Mouse (Mus musculus) urinary bladder, postnatal 14 days (tissue): ENCODE results near the gene Lsm2.
"Not testable (repeated sequence)": the region's sequence is repeated elsewhere in the genome, so short reads cannot be mapped to it uniquely, and the experiment has no call there.

Experiments used
- DNase-seq: peaks from one replicate; pipeline ENCODE4 v3.0.0; 2021; ENCODE audit warnings: low spot score

Lsm2 gene

GRCm38 (mm10) chr17:35032323-35032870 is 50.7 kb downstream of the Lsm2 start:
- DNase-seq: no peak

DNA sequence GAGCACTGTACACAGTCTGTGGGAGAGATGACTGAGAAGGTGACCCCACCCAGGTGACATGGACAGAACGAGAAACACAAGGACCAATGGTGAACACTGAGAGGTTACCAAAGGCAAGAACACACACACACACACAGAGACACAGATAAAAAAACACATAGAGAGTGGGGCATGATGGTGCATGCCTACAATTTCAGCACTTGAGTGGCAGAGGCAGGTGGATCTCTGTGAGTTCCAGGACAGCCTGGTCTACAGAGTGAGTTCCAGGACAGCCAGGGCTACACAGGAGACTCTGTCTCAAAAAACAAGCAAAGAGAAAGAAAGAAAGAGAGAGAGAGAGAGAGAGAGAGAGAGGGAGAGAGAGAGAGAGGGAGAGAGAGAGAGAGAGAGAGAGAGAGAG is 52.0 kb downstream of the Lsm2 start:
- not testable (repeated sequence) for DNase-seq

DNA sequence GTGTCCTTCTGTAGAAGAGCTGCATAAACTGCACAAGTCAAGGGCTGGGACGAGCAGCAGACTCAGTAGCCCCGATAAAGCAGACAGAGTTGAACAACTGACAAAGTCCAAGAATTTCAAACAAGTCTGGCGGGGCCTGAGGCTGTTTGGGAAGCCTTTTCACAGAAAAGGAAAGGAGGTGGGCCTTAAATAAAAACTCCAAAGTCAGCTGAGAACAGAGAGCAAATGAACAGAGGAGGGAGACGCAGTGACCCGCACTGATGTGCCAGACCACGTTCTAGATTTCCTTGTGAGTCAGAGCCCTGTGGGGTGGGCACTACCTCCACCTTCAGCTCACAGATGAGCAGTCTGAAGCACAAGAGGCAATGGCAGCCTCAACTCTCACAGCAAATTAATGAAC is 53.2 kb downstream of the Lsm2 start:
- no peak for DNase-seq
